Comparison of ENCODE assay signal across 10 mouse cellular contexts in the genomic region with DNA sequence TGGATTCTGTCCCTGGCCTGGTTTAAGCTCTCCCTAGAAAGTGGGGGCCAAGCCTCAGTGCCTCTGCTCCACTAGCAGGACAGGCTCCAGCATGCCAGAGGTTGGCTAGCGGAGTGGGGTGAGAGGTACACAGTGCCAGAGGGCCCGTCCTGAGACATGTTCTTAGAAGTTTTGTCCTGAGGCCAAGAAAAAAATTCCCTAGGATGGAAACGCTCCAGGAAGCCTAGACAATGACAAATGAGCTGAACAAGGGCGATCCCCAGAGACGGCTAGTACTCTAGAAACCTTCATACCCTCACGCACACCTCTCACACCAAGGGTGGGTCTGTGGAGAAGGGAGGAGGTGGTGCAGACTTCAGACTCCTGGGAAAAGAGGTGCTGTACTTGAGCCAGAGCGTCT.
DNase-seq lines count a peak whose midpoint lies in the region; ATAC-seq and TF ChIP-seq lines count a peak whose summit lies in the region.
"Had no signal": no experiment of that assay in that cellular context is flagged by ENCODE, and none has a peak within 500 bp of the region (broad histone marks: within the 10 kb centered on the region; RNA-seq: fewer than 3 reads in every experiment).

No protein-coding gene starts in this region.

- DNase-seq in forebrain, embryonic 14.5 days (ENCODE audit: low spot score): peak; percentile 55
- no peak for DNase-seq in forebrain, postnatal 0 days
- peak; percentile 66 for DNase-seq in 3T3-L1 (ENCODE audit: low read depth, low spot score)
- peak; percentile 54 for DNase-seq in embryonic facial prominence, embryonic 14.5 days (ENCODE audit: low spot score)
- DNase-seq in kidney, postnatal 36 days: peak; percentile 36 to 44
- no peak for DNase-seq in spleen, postnatal 10 days (ENCODE audit: low spot score in 2 of 2)
- DNase-seq in layer of hippocampus, postnatal 14 days (ENCODE audit: low spot score in 2 of 2): no peak

- no peak overlapping the region for H3K9ac ChIP-seq in forebrain, embryonic 14.5 days (ENCODE audit: low read length)
- H3K9ac ChIP-seq in forebrain, postnatal 0 days: no peak overlapping the region
- H3K9ac ChIP-seq in embryonic facial prominence, embryonic 14.5 days (ENCODE audit: low read depth, low read length): no peak overlapping the region
- no peak overlapping the region for H3K9ac ChIP-seq in forebrain, embryonic 16.5 days (replicated peaks; ENCODE audit: low read depth, low read length)
- H3K9ac ChIP-seq: heart, embryonic 13.5 days; limb, embryonic 12.5 days had no signal

- no peak overlapping the region for H3K4me2 ChIP-seq in forebrain, embryonic 14.5 days (ENCODE audit: low read length)
- H3K4me2 ChIP-seq in forebrain, postnatal 0 days (ENCODE audit: low read depth): no peak overlapping the region
- H3K4me2 ChIP-seq in embryonic facial prominence, embryonic 14.5 days (ENCODE audit: low read depth, low read length): no peak overlapping the region
- H3K4me2 ChIP-seq in forebrain, embryonic 16.5 days (ENCODE audit: low read length): no peak overlapping the region
- H3K4me2 ChIP-seq: heart, embryonic 13.5 days; limb, embryonic 12.5 days had no signal

- WGBS in forebrain, embryonic 14.5 days: 42% methylated on average over 7 of the region's 7 CpGs
- 41% methylated on average over 7 of the region's 7 CpGs for WGBS in forebrain, postnatal 0 days
- 46% methylated on average over 7 of the region's 7 CpGs for WGBS in embryonic facial prominence, embryonic 14.5 days
- 33% methylated on average over 7 of the region's 7 CpGs for WGBS in forebrain, embryonic 16.5 days

- H3K27me3 ChIP-seq in forebrain, embryonic 14.5 days (replicated peaks; ENCODE audit: control insufficient read depth, insufficient read depth, low read length): no peaks in the 10 kb centered on the region
- H3K27me3 ChIP-seq in forebrain, postnatal 0 days (ENCODE audit: insufficient read depth, low read length): no peaks in the 10 kb centered on the region
- H3K27me3 ChIP-seq in embryonic facial prominence, embryonic 14.5 days (replicated peaks; ENCODE audit: control insufficient read depth, insufficient read depth, low read length): no peaks in the 10 kb centered on the region
- H3K27me3 ChIP-seq in forebrain, embryonic 16.5 days (replicated peaks; ENCODE audit: control insufficient read depth, insufficient read depth, low read length): no peaks in the 10 kb centered on the region
- H3K27me3 ChIP-seq: heart, embryonic 13.5 days; limb, embryonic 12.5 days had no signal

- peaks cover 23% of the 10 kb centered on the region for H3K4me1 ChIP-seq in forebrain, embryonic 14.5 days (ENCODE audit: control insufficient read depth, insufficient read depth, low read length)
- H3K4me1 ChIP-seq in forebrain, postnatal 0 days (ENCODE audit: insufficient read depth): 0 out of 2 replicates have a peak, but pooled peaks cover 6% of the 10 kb centered on the region
- 0 out of 2 replicates have a peak, but pooled peaks cover 5% of the 10 kb centered on the region for H3K4me1 ChIP-seq in embryonic facial prominence, embryonic 14.5 days (ENCODE audit: control insufficient read depth, insufficient read depth, low read length)
- H3K4me1 ChIP-seq in forebrain, embryonic 16.5 days (replicated peaks; ENCODE audit: control insufficient read depth, insufficient read depth, low read length): peaks cover 39% of the 10 kb centered on the region
- H3K4me1 ChIP-seq: limb, embryonic 12.5 days had no signal

- no peak for TF ChIP-seq CTCF in forebrain, postnatal 0 days (IDR thresholded peaks at IDR 0.05; ENCODE audit: low read depth)

- no peak for ATAC-seq in forebrain, embryonic 14.5 days
- ATAC-seq in forebrain, postnatal 0 days: no peak
- ATAC-seq in embryonic facial prominence, embryonic 14.5 days (ENCODE audit: low read depth): peak; percentile 36; the same call in 1 of the 2 replicates
- no peak for ATAC-seq in forebrain, embryonic 16.5 days

- H3K27ac ChIP-seq in forebrain, embryonic 14.5 days (ENCODE audit: low read depth, low read length): no peak overlapping the region
- no peak overlapping the region for H3K27ac ChIP-seq in forebrain, postnatal 0 days (ENCODE audit: low read depth, low read length)
- no peak overlapping the region for H3K27ac ChIP-seq in embryonic facial prominence, embryonic 14.5 days (replicated peaks; ENCODE audit: low read depth, low read length)
- H3K27ac ChIP-seq in forebrain, embryonic 16.5 days (ENCODE audit: low read length): no peak overlapping the region
- H3K27ac ChIP-seq: heart, embryonic 13.5 days; limb, embryonic 12.5 days had no signal

- H3K36me3 ChIP-seq in forebrain, embryonic 14.5 days (ENCODE audit: control insufficient read depth, insufficient read depth, low read length): no peaks in the 10 kb centered on the region
- H3K36me3 ChIP-seq in forebrain, postnatal 0 days (ENCODE audit: insufficient read depth): no peaks in the 10 kb centered on the region
- no peaks in the 10 kb centered on the region for H3K36me3 ChIP-seq in embryonic facial prominence, embryonic 14.5 days (ENCODE audit: control insufficient read depth, insufficient read depth, low read length)
- no peaks in the 10 kb centered on the region for H3K36me3 ChIP-seq in forebrain, embryonic 16.5 days (ENCODE audit: control insufficient read depth, insufficient read depth)
- H3K36me3 ChIP-seq: heart, embryonic 13.5 days; limb, embryonic 12.5 days had no signal

- H3K4me3 ChIP-seq in forebrain, embryonic 14.5 days (ENCODE audit: low read depth, low read length): no peak overlapping the region
- H3K4me3 ChIP-seq in forebrain, postnatal 0 days (ENCODE audit: low read depth, low read length): no peak overlapping the region
- no peak overlapping the region for H3K4me3 ChIP-seq in embryonic facial prominence, embryonic 14.5 days (ENCODE audit: low read depth, low read length)
- H3K4me3 ChIP-seq in forebrain, embryonic 16.5 days (replicated peaks; ENCODE audit: low read length): no peak overlapping the region
- H3K4me3 ChIP-seq: heart, embryonic 13.5 days; limb, embryonic 12.5 days had no signal

- no peaks in the 10 kb centered on the region for H3K9me3 ChIP-seq in forebrain, embryonic 14.5 days (replicated peaks; ENCODE audit: control insufficient read depth, low read length)
- H3K9me3 ChIP-seq in forebrain, postnatal 0 days (ENCODE audit: low read length): no peaks in the 10 kb centered on the region
- H3K9me3 ChIP-seq in embryonic facial prominence, embryonic 14.5 days (ENCODE audit: control insufficient read depth, low read length): no peaks in the 10 kb centered on the region
- H3K9me3 ChIP-seq in forebrain, embryonic 16.5 days (ENCODE audit: control insufficient read depth, low read length): no peaks in the 10 kb centered on the region
- H3K9me3 ChIP-seq: heart, embryonic 13.5 days; limb, embryonic 12.5 days had no signal

Comparison
In these comparisons a context has a peak if more than half of its experiments do, and no peak if none do; other contexts are left out.
1. DNase-seq: peak in forebrain, embryonic 14.5 days (single experiment), 3T3-L1 (single experiment), embryonic facial prominence, embryonic 14.5 days (single experiment) and kidney, postnatal 36 days (2 of 2); none in forebrain, postnatal 0 days (single experiment), spleen, postnatal 10 days (0 of 2) and layer of hippocampus, postnatal 14 days (0 of 2).